Mouse (Mus musculus) lung, adult 2 months (tissue): Measurements from ENCODE around the gene Elavl4. TPM values are rescaled to one million over a fixed set of nuclear protein-coding genes. Genes with fewer than 3 reads are reported as not detected.

Experiments used
- DNase-seq: peaks from one replicate; pipeline ENCODE4 v3.0.0; 2022
- H3K4me1 ChIP-seq: fragments of 200-500 bp; 2 replicates; pipeline ENCODE4 v1.6.1; 2011; ENCODE audit warnings: low read length; ENCODE audit not compliant: control insufficient read depth, insufficient read depth
- H3K4me3 ChIP-seq: fragments of 200-500 bp; replicated peaks from 2 replicates; pipeline ENCODE3; 2011; ENCODE audit warnings: low read depth, mild to moderate bottlenecking, control low read depth, low read length; ENCODE audit errors: extremely low read depth
- CTCF ChIP-seq: fragments of 200-500 bp; IDR thresholded peaks from 2 replicates; pipeline ENCODE4 v1.5.1; 2011; ENCODE audit warnings: mild to moderate bottlenecking, low read length, control low read depth; ENCODE audit not compliant: insufficient read depth
- POLR2A ChIP-seq: fragments of 200-500 bp; IDR thresholded peaks from 2 replicates; pipeline ENCODE4 v1.6.1; 2011; ENCODE audit warnings: low read depth, mild to moderate bottlenecking, control low read depth, low read length, borderline replicate concordance; ENCODE audit errors: extremely low read depth
- WGBS: fragments of 180-500 bp; shearing (Covaris S2); methylation state at CpG from one replicate; pipeline ENCODE4 v1.1.7; 2018; 5-methylcytosine and 5-hydroxymethylcytosine counted together
- polyA plus RNA-seq: library from polyadenylated mRNA; depleted of rRNA; stranded (reverse); fragments of >200 nt; gene quantifications from 2 replicates; pipeline ENCODE4 v1.2.3, GENCODE M21; 2012

Elavl4 gene
- polyA plus RNA-seq, 1 experiment: 0.05 TPM

DNA sequence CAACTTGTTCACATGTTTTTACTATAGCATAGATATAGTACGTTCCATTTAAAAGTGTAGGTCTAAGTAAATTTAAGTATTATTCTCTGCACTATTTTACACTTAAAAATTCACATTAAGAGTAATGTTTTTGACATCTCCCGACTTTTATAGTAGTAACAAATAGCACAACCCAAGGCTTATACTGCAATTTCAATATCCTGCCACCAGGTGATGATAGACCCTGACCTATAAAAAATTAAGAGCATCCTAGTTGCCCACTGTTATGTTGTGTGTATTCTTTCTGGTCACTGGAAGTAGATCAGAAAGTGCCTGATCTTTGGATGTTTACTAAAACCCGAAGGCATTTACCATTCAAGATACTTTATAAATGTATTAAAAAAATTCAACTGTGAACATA is 55.9 kb downstream of the Elavl4 start:
- H3K4me1 ChIP-seq: no peaks in the 10 kb centered on the region
- DNase-seq: no peak
- WGBS: 76% methylated on average over 3 of the region's 3 CpGs
- no peak for TF ChIP-seq CTCF
- TF ChIP-seq POLR2A: no peak
- H3K4me3 ChIP-seq: no peak overlapping the region

DNA sequence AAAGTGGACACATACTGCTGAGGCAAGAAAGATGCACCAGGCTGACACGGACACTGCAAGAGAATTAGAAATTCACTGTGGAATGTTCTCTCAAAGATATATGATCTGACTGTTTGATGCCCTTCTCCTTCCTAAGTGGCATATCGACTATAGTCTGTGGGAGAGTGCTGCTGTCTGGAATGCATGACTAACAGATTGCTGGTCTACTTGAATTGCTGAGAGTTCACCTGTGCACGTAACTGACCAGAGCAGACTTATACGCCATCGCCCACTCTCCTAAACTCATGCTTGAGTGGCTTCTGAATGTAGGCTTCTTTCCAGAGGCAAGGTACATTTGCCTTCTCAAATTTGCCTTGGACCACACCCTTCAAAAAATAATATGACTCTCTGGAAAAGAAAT is 58.5 kb downstream of the Elavl4 start:
- 61% methylated on average over 5 of the region's 5 CpGs for WGBS
- no peaks in the 10 kb centered on the region for H3K4me1 ChIP-seq
- H3K4me3 ChIP-seq: no peak overlapping the region
- DNase-seq: no peak
- TF ChIP-seq CTCF (no peak), POLR2A (no peak)

DNA sequence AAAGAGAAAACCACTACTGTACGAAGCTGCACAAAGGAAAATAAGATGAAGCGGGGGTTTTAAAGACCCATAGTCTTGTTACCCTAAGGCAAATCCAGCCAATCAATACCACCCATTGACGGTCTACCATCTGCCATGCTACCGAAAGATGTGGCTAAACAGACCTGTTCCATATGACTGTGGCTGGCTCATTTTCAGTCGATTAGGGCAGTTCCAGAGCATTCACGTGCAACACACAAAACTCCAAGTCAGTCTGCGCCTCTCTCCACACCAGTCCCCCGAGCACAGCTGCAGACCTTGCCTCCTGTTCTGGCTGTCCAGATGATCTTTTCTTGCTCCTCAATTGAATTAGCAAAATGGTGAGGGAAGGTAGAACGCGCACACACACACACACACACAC is 59.2 kb downstream of the Elavl4 start:
- Histone ChIP-seq H3K4me1 (no peaks in the 10 kb centered on the region), H3K4me3 (no peak overlapping the region)
- 79% methylated on average over 10 of the region's 10 CpGs for WGBS
- no peak for TF ChIP-seq POLR2A
- no peak for TF ChIP-seq CTCF
- DNase-seq: no peak

DNA sequence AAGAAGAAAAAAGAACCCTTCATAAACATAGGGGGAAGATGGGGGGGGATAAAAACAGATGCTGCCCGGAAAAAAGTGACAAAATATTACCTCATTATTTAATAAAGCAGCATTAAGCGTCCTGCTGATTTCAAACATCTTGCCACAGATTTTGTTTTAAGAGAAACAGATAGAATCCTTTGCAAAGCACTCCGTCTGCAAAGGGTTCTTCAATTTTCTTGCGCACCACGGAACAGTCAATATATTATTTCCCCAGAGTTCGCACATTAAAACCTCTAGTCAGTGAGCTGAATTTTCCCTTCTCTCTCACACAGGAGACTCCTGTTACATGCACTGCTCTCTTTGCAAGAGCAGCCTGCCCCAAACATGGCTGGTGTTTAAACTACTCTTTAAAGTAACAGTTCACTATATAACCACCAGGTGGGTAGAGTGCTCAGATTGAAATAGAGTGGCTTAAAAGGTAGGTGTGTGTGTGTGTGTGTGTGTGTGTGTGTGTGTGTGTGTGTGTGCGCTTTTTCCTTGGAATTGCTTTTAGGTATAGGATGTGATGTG is 61.1 kb downstream of the Elavl4 start:
- TF ChIP-seq POLR2A: no peak
- no peak for TF ChIP-seq CTCF
- H3K4me3 ChIP-seq: no peak overlapping the region
- 71% methylated on average over 7 of the region's 7 CpGs for WGBS
- no peaks in the 10 kb centered on the region for H3K4me1 ChIP-seq
- no peak for DNase-seq

DNA sequence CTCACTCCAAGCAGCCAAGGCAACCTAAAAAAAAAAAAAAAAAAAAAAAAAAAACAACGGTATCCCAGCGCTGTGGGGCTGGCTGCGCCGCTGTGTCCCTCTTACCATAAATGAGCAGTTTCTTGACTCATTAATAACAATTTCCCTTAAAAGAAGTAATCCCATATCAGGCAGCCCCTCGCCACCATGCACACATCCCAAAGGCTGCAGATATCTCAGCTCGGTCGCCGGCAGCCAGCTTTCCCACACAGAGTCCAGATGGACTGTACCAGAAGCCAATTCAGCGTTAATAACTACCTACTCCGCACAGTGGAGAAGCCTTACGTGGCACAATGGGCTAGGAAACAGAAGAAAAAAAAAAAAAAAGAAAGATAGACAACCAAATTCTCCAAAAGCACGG is 61.7 kb downstream of the Elavl4 start:
- Histone ChIP-seq H3K4me1 (no peaks in the 10 kb centered on the region), H3K4me3 (no peak overlapping the region)
- TF ChIP-seq CTCF: no peak
- TF ChIP-seq POLR2A: no peak
- 62% methylated on average over 12 of the region's 12 CpGs for WGBS
- DNase-seq: no peak

DNA sequence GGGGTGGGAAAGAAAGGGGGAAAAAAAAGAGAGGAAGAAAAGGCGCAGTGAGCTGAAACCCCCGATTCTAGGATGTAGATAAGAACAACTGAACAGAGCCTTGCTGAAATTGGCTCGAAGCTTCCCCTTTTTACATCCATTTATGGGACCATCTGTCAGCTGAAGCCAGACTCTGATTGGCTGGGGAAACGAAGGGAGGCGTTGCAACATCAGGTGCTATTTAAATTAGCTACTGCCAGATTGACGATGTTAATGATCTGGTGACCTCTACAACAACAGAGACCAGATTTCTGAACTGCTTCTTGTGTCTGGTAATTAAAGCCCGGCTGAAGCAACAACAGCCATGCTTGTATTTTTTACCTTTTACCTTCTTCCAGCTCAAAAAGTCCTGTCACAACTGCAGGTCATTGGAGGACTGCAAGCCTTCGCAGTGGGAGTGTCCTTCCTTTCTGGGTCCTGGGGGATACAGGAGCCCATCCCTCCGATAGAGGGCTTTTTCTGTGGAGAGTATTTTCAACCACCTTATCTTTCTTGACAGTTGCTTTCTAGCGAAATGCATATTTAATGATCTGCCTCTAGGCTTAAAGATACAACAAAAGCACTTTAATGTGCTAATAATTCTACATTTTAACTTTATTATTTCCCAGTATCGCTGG is 64.2 kb downstream of the Elavl4 start:
- no peak for DNase-seq
- 38% methylated on average over 11 of the region's 11 CpGs for WGBS
- TF ChIP-seq POLR2A (no peak), CTCF (no peak)

DNA sequence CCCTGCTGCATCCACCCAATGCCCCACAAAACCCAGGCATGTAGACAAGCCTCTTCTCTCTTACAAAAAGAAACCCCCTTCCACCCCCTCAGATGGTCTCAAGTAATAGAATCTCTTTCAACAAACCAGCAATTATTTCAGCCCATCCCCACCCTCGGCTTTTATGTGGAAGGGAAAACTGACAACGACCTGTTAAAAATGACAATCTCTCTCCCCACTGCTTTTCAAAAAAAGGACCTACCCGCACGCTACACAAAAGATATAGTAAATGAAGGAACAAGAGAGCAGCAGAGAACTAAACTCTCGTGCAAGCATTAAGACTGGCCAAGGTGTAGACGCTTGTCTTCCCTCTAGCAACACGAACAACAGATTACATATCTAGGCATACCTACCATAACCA is 64.9 kb downstream of the Elavl4 start:
- Histone ChIP-seq H3K4me1 (no peaks in the 10 kb centered on the region), H3K4me3 (no peak overlapping the region)
- whole genome bisulfite sequencing: 59% methylated on average over 7 of the region's 7 CpGs
- no peak for DNase-seq
- no peak for TF ChIP-seq POLR2A
- no peak for TF ChIP-seq CTCF

More for the DNA sequence above, 64.2 kb downstream of the Elavl4 start:
- no peaks in the 10 kb centered on the region for H3K4me1 ChIP-seq
- no peak overlapping the region for H3K4me3 ChIP-seq

DNA sequence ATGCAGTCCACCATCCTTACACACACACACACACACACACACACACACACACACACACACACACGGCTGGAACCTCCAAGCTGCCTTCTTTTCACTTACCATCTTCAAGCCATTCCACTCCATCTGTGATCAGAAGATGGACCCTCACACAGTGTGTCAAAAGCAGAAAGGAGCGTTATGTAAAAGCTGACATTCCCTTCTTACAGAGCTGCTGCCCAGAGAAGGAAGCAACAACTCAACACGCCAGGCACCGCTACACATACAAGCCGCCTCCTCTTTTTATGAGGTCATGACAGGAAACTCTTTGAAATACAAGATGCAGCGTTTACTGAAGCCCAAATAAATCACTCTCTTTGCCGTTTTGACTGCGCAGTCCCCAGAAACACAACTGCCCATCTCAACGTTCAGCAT is 65.3 kb downstream of the Elavl4 start:
- 14% methylated on average over 9 of the region's 9 CpGs for WGBS
- Histone ChIP-seq H3K4me1 (no peaks in the 10 kb centered on the region), H3K4me3 (no peak overlapping the region)
- TF ChIP-seq CTCF (no peak), POLR2A (no peak)
- no peak for DNase-seq

DNA sequence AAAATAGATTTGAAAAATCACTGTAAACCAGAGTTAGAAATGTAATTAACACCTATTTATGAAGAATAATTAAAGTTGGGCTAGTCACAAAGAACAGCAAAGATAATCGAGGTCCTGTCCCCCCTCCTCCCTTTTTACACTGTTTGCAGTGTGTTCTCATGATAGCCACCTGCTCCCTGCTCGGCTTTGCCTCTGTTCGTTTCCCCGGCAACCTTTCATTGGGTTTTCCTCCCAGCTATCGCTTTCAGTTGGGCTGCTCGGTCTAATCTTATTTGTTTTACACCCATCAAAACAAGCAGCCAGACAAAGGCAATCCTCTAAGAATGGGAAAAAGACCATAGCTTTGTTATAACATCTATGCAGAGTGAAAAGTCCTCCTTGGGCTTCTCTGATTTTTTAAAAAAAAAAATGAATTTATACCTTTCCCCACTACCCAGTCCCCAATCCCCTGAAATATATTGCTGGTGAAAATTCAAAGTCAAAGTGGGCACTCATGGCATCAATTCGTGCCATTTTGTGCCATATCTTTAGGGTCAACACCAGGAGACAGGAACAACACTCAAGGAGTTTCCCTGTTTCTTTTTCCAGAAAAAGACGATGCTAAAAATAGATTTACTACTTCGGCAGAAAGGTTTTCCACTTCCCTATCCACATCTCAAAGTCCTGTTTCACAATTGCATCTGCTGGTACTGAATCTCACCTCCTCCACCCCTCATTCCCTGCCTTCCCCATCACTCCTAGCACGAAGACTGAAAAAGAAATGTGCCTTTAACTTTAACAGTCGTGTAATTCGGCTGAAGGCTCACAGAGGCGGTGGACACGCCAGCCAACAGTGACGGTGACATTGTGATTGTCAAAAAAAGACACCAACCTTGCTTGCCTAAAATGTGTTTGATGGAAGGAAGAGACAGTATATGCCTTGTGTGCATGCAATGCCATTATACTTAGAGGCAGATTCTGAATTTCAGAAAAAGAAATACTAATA is 66.1 kb downstream of the Elavl4 start:
- Histone ChIP-seq H3K4me1 (no peaks in the 10 kb centered on the region), H3K4me3 (no peak overlapping the region)
- TF ChIP-seq POLR2A: no peak
- no peak for TF ChIP-seq CTCF
- 16% methylated on average over 15 of the region's 15 CpGs for WGBS
- DNase-seq: no peak

DNA sequence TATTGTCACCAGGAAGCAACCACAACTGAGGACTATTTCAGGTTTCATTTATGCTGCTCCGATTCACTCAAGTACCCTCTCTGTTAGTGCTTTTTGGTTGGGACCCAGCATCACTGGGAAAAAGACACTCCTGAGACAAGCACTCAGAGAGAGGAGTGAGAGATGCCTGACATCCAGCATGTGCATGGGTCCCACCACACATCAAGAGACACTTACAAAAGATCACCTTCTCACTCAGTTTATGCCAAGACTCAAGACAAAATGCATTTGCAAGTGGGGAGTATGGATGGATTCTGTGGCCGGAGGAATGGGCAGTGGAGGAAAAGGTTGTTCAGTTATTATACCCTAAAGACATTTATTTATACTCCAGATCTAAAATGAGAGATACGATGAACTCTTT is 67.3 kb downstream of the Elavl4 start:
- DNase-seq: no peak
- no peak overlapping the region for H3K4me3 ChIP-seq
- TF ChIP-seq POLR2A (no peak), CTCF (no peak)
- 79% methylated on average over 3 of the region's 3 CpGs for WGBS
- H3K4me1 ChIP-seq: no peaks in the 10 kb centered on the region
